Mouse (Mus musculus) ES-Bruce4 (cell line): ENCODE results near the gene Sprn.

Experiments
- CTCF ChIP-seq: IDR thresholded peaks from one replicate; pipeline ENCODE4 v1.8.1; 2011; ENCODE audit warnings: low read depth, low read length
- POLR2A ChIP-seq: IDR thresholded peaks from one replicate; pipeline ENCODE4 v1.8.1; 2011; ENCODE audit warnings: low read length; ENCODE audit not compliant: insufficient read depth

DNA sequence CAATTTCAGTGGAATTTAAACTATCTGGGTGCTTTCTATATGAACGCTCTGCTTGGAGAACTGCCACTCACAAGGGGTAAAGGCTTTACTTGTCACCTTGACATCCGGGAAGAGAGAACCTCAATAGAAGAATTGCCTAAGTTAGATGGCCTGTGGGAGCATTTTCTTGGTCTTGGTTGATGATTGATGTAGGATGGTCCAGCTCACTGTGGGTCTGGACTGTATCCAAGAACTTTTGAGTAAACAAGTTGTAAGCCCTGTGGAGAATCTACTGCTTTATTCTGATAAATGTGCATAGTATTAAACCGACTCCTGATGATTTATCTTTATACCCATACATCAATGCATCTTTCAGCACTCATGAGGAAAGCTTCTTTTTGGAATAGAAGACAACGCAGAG lies 14.7 kb upstream of the Sprn start:
- no peak for TF ChIP-seq POLR2A
- no peak for TF ChIP-seq CTCF
